Mouse (Mus musculus): ENCODE measurements around the gene Cdc16. TPM values are rescaled to one million over a fixed set of nuclear protein-coding genes. Genes with fewer than 3 reads are reported as not detected.
"Not testable (repeated sequence)": the region's sequence is repeated elsewhere in the genome, so short reads cannot be mapped to it uniquely, and the experiment has no call there.

Gene Cdc16
- 20.9 and 35.8 TPM in 2 replicates for polyA plus RNA-seq (2012; ENCODE audit: insufficient read depth, insufficient read length, missing spikeins)

DNA sequence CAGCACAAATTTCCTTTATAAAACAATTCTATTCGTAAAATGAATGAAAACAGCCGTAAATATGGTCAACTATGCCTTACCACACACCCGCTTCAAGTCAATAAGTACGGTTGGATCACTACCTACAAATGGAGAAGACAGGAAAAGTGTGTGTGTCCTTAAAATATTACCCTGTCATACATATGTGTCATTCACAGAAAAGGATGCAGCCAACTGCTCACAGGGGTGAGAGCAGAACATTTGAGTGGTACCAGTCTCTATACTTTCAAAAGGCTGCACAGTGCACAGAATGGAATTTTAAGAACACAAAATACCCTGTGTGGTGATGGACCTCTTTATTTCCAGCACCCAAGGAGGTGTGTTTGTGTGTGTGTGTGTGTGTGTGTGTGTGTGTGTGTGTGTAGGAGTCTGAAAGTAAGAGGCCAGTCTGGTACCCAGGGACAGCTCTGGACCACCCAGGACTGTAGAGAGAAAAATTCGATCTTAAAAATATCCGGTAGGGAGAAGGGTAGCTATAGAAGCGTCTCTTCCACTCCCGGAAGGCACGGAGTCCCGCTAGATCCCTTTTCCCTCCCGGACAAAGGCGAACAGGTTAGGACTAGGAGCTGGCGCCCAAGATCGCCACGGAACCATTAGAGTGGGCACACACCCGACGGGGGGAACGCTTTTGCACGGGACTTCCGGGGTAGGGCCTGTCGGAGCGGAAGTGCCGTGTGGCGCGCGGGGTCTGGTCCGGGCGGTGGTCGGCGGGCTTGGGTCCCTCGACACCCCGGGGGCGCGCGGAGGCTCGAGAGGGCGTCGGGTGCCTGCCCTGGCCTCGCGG is at the start of gene Cdc16:
Cdc16 (plus strand) TSS at position 695 of the 823 bp plus-strand sequence.
- H3K27ac ChIP-seq (replicated peaks; ENCODE audit: low read depth, low read length) = peak within 1 kb of the TSS; percentile 79
- H3K4me1 ChIP-seq (ENCODE audit: control insufficient read depth, insufficient read depth, insufficient read length, low read length) = no peaks in the 10 kb centered on the region
- peak within 1 kb of the TSS; percentile 87 for H3K4me3 ChIP-seq (ENCODE audit: insufficient read depth, low read depth, low read length)

GRCm38 (mm10) chr8:13708514-13708913 is 49.0 kb upstream of the Cdc16 start:
- H3K4me1 ChIP-seq (ENCODE audit: control insufficient read depth, insufficient read depth, insufficient read length, low read length) = no peaks in the 10 kb centered on the region
- H3K27ac ChIP-seq (replicated peaks; ENCODE audit: low read depth, low read length) = no peak overlapping the region
- no peak overlapping the region for H3K4me3 ChIP-seq (ENCODE audit: insufficient read depth, low read depth, low read length)

DNA sequence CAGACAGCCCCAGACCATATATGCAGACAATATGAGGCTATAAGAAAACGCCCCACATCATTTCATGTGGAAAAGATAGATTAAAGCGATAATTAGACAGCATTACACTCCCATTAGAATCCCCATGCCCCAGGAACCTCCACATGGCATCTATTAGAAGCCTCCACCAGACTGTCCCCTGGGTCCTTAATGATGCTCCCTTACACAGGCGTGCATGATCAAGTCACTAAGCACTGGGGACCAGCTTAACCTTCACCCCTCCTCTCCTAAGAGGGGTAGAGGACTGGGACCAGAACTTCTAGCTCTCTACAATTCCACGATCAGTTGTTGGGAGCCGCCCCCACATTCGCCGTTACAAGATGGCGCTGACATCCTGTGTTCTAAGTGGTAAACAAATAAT is 38.5 kb upstream of the Cdc16 start:
- Histone ChIP-seq H3K27ac (replicated peaks; ENCODE audit: low read depth, low read length) (no peak overlapping the region), H3K4me1 (ENCODE audit: control insufficient read depth, insufficient read depth, insufficient read length, low read length) (no peaks in the 10 kb centered on the region), H3K4me3 (ENCODE audit: insufficient read depth, low read depth, low read length) (no peak overlapping the region)

DNA sequence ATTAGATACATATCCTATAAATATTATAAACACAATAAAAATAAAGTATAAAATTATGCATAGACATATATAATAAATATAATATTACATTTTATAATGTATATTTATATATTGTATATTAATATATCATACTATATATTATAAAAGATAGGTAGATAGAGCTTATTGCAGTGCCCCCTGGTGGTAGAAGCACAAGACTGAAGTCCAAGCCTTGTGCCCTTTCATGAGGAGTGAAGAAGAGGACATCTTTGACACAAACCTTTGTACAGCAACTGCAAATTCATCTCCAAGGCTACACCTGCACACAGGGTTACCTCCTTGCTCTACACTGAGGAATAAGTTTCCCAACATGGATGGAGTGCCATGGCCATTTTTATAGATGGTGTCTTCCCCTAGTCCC is 31.8 kb upstream of the Cdc16 start:
- Histone ChIP-seq H3K4me1 (ENCODE audit: control insufficient read depth, insufficient read depth, insufficient read length, low read length) (no peaks in the 10 kb centered on the region), H3K27ac (replicated peaks; ENCODE audit: low read depth, low read length) (no peak overlapping the region), H3K4me3 (ENCODE audit: insufficient read depth, low read depth, low read length) (no peak overlapping the region)

DNA sequence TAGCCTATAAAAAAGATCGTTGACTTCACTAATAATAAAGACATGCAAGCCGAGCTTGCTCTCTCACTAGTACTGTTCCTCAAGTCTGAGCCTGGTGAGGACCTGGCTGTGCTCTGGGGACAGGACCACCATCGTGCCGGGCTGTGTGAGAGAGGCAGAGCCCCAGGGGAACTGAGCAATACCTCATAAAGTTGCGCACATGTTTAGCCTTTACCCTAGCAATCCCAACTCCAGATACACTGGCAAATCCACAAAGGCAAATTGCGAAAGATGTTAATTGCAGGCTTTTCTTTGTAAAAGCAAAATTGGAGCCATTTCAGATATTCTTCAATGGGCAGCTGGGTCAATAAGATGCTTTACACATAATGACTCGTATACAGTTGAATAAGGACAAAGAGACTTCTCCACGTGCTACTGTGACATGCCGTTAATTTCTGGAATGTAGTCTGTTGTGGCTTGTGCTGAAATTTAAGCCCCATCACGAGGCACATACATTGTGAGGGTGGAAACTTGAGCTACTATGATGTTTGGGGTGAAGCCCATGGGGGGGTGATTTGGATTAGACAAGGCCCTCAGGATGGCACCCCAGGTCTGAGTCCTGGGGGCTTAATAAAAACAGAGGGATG is 29.9 kb upstream of the Cdc16 start:
- H3K4me1 ChIP-seq (ENCODE audit: control insufficient read depth, insufficient read depth, insufficient read length, low read length) = no peaks in the 10 kb centered on the region
- H3K4me3 ChIP-seq (ENCODE audit: insufficient read depth, low read depth, low read length) = no peak overlapping the region
- H3K27ac ChIP-seq (replicated peaks; ENCODE audit: low read depth, low read length) = no peak overlapping the region

DNA sequence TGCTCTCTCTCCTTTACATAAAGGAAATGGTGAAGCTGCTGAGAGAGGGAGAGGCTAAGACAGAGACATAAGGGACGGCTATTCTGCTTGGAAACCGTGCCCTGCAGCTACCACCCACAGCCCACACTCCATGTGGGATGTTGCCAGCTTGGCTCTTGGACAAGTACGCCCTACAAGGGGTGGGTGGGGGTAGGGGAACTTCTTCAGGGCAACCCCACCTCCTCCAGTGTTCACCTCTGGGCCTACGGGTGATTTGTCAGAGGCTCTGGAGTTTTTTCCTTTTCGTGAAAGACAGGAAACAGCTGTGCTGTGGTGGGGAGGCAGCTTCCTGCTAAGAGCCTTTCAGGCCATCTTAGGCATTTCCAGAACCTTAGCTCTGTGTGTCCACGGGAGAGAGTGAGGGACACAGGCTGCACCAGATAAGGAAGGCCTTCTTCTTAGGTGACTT is 17.1 kb upstream of the Cdc16 start:
- Histone ChIP-seq H3K4me1 (ENCODE audit: control insufficient read depth, insufficient read depth, insufficient read length, low read length) (peaks cover 3% of the 10 kb centered on the region; the same call in 1 of the 2 replicates), H3K27ac (replicated peaks; ENCODE audit: low read depth, low read length) (0 out of 2 replicates have a peak overlapping the region, but pooled peaks have one; percentile 51), H3K4me3 (ENCODE audit: insufficient read depth, low read depth, low read length) (no peak overlapping the region)

DNA sequence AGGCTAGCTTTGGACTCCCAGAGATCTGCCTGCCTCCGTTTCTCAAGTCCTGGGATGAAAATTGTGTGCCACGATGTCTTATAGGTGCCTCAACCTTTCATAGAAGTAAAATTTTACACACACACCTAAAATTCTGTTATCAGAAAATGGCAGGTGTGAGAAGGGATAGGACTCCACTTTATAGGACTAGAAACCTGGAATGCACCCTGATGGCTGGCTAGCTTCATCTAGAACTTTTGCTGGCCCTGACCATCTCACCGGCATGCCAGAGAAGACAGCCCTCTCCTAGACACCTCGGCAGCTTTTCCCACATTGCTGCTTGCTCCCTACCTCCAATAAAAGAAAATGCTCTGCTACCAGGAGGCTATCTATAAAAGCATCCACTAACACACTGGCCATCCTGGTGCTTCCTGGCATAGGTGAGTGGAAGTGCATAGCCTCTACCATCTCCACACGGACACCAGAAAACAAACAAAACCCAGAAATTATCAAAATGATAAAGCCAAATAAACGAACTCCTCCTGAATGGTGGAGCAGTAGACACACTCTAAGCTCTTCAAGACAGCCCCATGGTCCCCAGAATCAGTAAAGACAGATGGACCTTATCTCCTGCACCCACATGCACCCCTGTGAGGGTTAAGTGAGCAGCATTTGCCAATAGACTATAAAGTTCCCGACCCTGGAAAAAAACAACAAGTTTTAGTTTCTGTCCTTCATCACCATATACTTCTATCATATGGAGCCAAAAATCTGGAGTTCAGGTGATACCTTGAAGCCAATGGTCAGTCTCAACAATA is 16.5 kb upstream of the Cdc16 start:
- H3K4me3 ChIP-seq (ENCODE audit: insufficient read depth, low read depth, low read length) = no peak overlapping the region
- peaks cover 3% of the 10 kb centered on the region; the same call in 1 of the 2 replicates for H3K4me1 ChIP-seq (ENCODE audit: control insufficient read depth, insufficient read depth, insufficient read length, low read length)
- 0 out of 2 replicates have a peak overlapping the region, but pooled peaks have one; percentile 51 for H3K27ac ChIP-seq (replicated peaks; ENCODE audit: low read depth, low read length)

DNA sequence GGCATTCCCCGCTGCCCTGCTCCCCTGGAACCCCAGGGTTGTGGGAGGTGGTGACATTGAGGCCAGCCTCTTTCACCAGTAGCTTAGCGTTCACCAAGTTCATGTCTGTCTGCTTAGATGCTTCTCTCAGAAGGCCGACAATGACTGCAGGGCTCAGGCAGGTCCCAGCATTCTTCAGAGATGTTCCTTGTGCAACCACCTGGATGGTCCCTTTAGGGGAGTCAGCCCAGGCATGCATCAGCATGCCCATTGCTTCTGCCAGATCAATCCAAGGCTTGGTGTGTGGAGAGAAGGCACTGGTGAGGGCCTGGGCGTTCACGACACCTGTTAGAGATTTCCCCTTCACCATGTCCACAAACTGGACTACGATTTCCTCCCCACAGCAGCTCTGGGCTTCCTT is 11.3 kb upstream of the Cdc16 start:
- H3K4me3 ChIP-seq (ENCODE audit: insufficient read depth, low read depth, low read length); H3K27ac ChIP-seq (replicated peaks; ENCODE audit: low read depth, low read length); H3K4me1 ChIP-seq (ENCODE audit: control insufficient read depth, insufficient read depth, insufficient read length, low read length): not testable (repeated sequence)

- Histone ChIP-seq H3K4me3 (ENCODE audit: insufficient read depth, low read depth, low read length) (no peak overlapping the region), H3K27ac (replicated peaks; ENCODE audit: low read depth, low read length) (no peak overlapping the region), H3K4me1 (ENCODE audit: control insufficient read depth, insufficient read depth, insufficient read length, low read length) (no peaks in the 10 kb centered on the region)
Measured at GRCm38 (mm10) chr8:13747626-13748025, 9.8 kb upstream of the Cdc16 start.

DNA sequence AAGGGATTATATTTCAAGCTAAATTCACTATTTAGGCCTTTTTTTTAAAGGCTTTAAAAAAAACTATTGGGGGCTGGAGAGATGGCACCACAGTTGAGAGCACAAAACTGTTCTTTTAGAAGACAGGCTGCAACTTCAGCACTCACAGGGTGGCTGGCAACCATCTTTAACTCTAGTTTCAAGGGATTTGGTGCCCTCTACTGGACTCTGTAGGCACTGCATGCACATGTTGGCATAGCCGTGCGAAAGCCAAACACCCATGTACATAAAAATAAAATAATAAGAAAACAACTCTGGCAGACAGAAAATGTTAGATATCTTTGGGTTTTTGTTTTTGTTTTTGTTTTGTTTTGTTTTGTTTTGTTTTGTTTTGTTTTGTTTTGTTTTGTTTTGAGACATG is 3.8 kb upstream of the Cdc16 start:
- no peak overlapping the region for H3K27ac ChIP-seq (replicated peaks; ENCODE audit: low read depth, low read length)

GRCm38 (mm10) chr8:13756480-13756879 is 996 bp upstream of the Cdc16 start:
- H3K4me3 ChIP-seq (ENCODE audit: insufficient read depth, low read depth, low read length) = no peak overlapping the region
- no peak overlapping the region for H3K27ac ChIP-seq (replicated peaks; ENCODE audit: low read depth, low read length)
- no peaks in the 10 kb centered on the region for H3K4me1 ChIP-seq (ENCODE audit: control insufficient read depth, insufficient read depth, insufficient read length, low read length)

More for the DNA sequence above, 3.8 kb upstream of the Cdc16 start:
- no peaks in the 10 kb centered on the region for H3K4me1 ChIP-seq (ENCODE audit: control insufficient read depth, insufficient read depth, insufficient read length, low read length)
- H3K4me3 ChIP-seq (ENCODE audit: insufficient read depth, low read depth, low read length) = no peak overlapping the region

- no peaks in the 10 kb centered on the region for H3K4me1 ChIP-seq (ENCODE audit: control insufficient read depth, insufficient read depth, insufficient read length, low read length)
- peak overlapping the region; percentile 59; the same call in 1 of the 2 replicates for H3K27ac ChIP-seq (replicated peaks; ENCODE audit: low read depth, low read length)
- H3K4me3 ChIP-seq (ENCODE audit: insufficient read depth, low read depth, low read length) = peak overlapping the region; percentile 87
Measured at GRCm38 (mm10) chr8:13757805-13758727, 590 bp downstream of the Cdc16 start.

DNA sequence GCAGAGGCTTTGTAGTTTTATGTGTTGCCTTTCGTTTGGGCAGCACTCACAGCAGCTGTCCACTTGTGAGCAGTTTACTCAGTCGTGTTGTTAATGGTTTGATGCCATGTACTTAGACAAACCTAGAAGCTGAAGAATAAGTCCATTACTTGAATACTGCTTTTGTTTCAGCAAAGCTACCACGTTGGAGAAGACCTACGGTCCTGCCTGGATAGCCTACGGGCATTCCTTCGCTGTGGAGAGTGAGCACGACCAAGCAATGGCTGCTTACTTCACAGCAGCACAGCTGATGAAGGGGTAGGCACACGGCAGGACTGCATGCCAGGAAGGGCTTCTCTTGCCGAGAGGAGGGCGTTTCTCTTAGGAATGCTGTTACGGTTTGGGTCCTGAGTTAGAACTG is 11.7 kb downstream of the Cdc16 start:
- Histone ChIP-seq H3K27ac (replicated peaks; ENCODE audit: low read depth, low read length) (no peak overlapping the region), H3K4me3 (ENCODE audit: insufficient read depth, low read depth, low read length) (no peak overlapping the region), H3K4me1 (ENCODE audit: control insufficient read depth, insufficient read depth, insufficient read length, low read length) (no peaks in the 10 kb centered on the region)

DNA sequence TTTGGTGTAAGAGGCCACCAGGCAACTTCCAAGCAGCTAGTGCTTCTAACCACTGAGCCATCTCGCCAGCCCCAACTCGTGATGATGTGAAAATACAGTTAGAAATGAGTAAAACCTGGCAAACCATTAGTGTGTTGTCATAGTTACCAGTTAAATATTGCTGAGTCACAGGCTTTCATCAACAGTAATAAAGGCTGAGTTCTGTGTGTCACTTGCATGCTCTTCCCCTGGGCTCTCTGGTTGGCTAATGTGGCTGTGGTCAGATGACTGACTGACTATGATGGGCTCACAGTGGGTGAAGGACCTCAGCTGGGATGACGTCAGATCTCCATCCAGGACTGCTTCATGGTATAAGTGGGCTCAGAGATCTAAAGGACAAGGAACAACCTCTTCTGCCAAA is 23.1 kb downstream of the Cdc16 start:
- Histone ChIP-seq H3K4me1 (ENCODE audit: control insufficient read depth, insufficient read depth, insufficient read length, low read length) (no peaks in the 10 kb centered on the region), H3K27ac (replicated peaks; ENCODE audit: low read depth, low read length) (no peak overlapping the region), H3K4me3 (ENCODE audit: insufficient read depth, low read depth, low read length) (no peak overlapping the region)

All from brown adipose tissue, adult 24 weeks (tissue).